Mouse (Mus musculus) testis, adult 2 months (tissue): ENCODE measurements around the gene 1700020N01Rik. TPM values are rescaled to one million over a fixed set of nuclear protein-coding genes. Genes with fewer than 3 reads are reported as not detected.

Source experiments
- H3K27ac ChIP-seq: fragments of 200-500 bp; 2 replicates; pipeline ENCODE4 v1.5.1; 2012; ENCODE audit warnings: low read depth, low read length; ENCODE audit not compliant: control insufficient read depth, insufficient read depth
- H3K27me3 ChIP-seq: fragments of 200-500 bp; 2 replicates; pipeline ENCODE4 v1.6.1; 2012; ENCODE audit warnings: mild to moderate bottlenecking, low read length, moderate library complexity; ENCODE audit not compliant: control insufficient read depth, insufficient read depth
- H3K36me3 ChIP-seq: fragments of 200-500 bp; 2 replicates; pipeline ENCODE4 v1.6.1; 2012; ENCODE audit warnings: mild to moderate bottlenecking, low read length; ENCODE audit not compliant: control insufficient read depth, insufficient read depth
- H3K4me1 ChIP-seq: fragments of 200-500 bp; 2 replicates; pipeline ENCODE4 v1.6.1; 2012; ENCODE audit warnings: low read length; ENCODE audit not compliant: control insufficient read depth, insufficient read depth
- H3K4me3 ChIP-seq: fragments of 200-500 bp; 2 replicates; pipeline ENCODE4 v1.5.1; 2012; ENCODE audit warnings: low read depth, mild to moderate bottlenecking, low read length, moderate library complexity, mixed read lengths; ENCODE audit not compliant: control insufficient read depth
- CTCF ChIP-seq: fragments of 200-500 bp; IDR thresholded peaks from 2 replicates; pipeline ENCODE4 v1.5.1; 2012; ENCODE audit warnings: low read depth, mild to moderate bottlenecking, inconsistent platforms, low read length, moderate library complexity; ENCODE audit not compliant: control insufficient read depth, insufficient read depth, insufficient replicate concordance
- POLR2A ChIP-seq: fragments of 200-500 bp; IDR thresholded peaks from 2 replicates; pipeline ENCODE4 v1.6.1; 2012; ENCODE audit warnings: low read depth, mild to moderate bottlenecking, inconsistent platforms, low read length, moderate library complexity; ENCODE audit not compliant: control insufficient read depth
- polyA plus RNA-seq: library from polyadenylated mRNA; depleted of rRNA; stranded (reverse); fragments of >200 nt; gene quantifications from 2 replicates; pipeline ENCODE4 v1.2.3, GENCODE M21; 2012

Gene 1700020N01Rik
- polyA plus RNA-seq, 1 experiment = 117 TPM

GRCm38 (mm10) chr10:21622065-21622464, 29.1 kb downstream of the 1700020N01Rik start:
- no peak overlapping the region for H3K4me3 ChIP-seq
- H3K36me3 ChIP-seq = no peaks in the 10 kb centered on the region
- H3K27me3 ChIP-seq = no peaks in the 10 kb centered on the region
- no peak overlapping the region for H3K27ac ChIP-seq
- TF ChIP-seq CTCF = no peak
- TF ChIP-seq POLR2A = no peak
- H3K4me1 ChIP-seq = no peaks in the 10 kb centered on the region

DNA sequence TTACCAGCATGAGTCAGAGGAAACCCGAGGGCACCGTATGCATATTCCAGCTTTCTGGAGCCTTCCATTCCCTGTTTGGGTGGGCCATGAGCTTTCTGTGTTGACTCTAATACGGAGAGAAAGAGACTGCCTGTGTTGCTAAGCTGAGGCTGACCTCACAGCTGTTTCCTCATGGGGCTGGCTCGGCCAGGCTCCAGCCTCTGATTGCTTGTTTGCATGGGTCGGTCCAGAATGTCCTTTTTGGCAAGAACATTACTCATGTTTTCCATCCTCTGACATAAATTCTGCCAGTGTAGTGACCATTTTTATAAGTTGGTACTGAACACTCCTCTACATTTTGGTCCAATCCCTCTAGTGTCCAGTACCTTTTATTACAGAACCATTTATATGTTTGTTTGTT, 35.6 kb downstream of the 1700020N01Rik start:
- no peak overlapping the region for H3K27ac ChIP-seq
- no peaks in the 10 kb centered on the region for H3K4me1 ChIP-seq
- no peaks in the 10 kb centered on the region for H3K36me3 ChIP-seq
- no peaks in the 10 kb centered on the region for H3K27me3 ChIP-seq
- TF ChIP-seq POLR2A = no peak
- TF ChIP-seq CTCF = no peak
- no peak overlapping the region for H3K4me3 ChIP-seq

GRCm38 (mm10) chr10:21629031-21629740, 36.2 kb downstream of the 1700020N01Rik start:
- no peak overlapping the region for H3K27ac ChIP-seq
- TF ChIP-seq POLR2A = no peak
- TF ChIP-seq CTCF = no peak
- no peaks in the 10 kb centered on the region for H3K4me1 ChIP-seq
- no peak overlapping the region for H3K4me3 ChIP-seq
- no peaks in the 10 kb centered on the region for H3K36me3 ChIP-seq
- H3K27me3 ChIP-seq = no peaks in the 10 kb centered on the region

DNA sequence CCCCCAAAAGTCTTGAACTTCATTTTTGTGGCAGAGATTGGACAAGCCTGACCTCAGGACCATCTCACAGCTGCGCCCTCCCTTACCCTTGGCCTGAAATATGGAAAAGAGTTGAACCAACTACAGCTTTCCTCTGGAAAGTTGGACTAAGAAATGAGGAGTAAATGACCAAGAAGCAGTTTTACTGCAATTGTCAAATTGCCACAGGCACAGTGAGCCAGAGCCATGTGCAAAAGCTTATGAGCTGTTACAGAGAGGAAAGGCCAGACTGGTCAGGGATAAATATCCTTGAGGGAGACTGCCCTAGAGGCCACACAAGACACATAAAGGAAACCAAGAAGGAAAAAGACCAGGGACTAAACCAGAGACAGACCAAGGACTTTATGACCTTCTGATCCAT, 38.5 kb downstream of the 1700020N01Rik start:
- H3K4me3 ChIP-seq = no peak overlapping the region
- no peak overlapping the region for H3K27ac ChIP-seq
- no peaks in the 10 kb centered on the region for H3K36me3 ChIP-seq
- no peaks in the 10 kb centered on the region for H3K27me3 ChIP-seq
- TF ChIP-seq POLR2A = no peak
- TF ChIP-seq CTCF = no peak
- H3K4me1 ChIP-seq = no peaks in the 10 kb centered on the region

DNA sequence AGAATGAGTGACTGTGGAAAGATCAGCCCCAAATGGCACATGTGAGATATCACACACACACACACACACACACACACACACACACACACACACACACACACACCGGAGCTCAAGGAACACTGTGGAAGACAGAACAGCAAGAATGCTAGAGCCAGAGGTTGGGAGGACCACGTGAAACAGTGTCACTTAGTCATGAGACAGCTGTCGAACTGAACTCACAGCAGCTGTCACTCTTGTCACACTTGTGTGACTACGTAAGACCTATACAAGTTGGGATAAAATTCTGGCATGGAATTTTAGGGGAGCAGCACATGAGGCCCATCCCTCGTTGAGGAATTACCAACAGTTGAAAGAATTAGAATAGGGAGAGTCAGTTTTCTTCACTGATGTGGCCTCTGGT, 39.7 kb downstream of the 1700020N01Rik start:
- Histone ChIP-seq H3K27ac (no peak overlapping the region), H3K36me3 (no peaks in the 10 kb centered on the region), H3K4me1 (no peaks in the 10 kb centered on the region), H3K27me3 (no peaks in the 10 kb centered on the region), H3K4me3 (no peak overlapping the region)
- TF ChIP-seq POLR2A (no peak), CTCF (no peak)

- Histone ChIP-seq H3K36me3 (no peaks in the 10 kb centered on the region), H3K27ac (no peak overlapping the region), H3K4me1 (no peaks in the 10 kb centered on the region), H3K27me3 (no peaks in the 10 kb centered on the region), H3K4me3 (no peak overlapping the region)
- TF ChIP-seq POLR2A = no peak
- TF ChIP-seq CTCF = no peak
These were observed 43.2 kb downstream of the 1700020N01Rik start for GRCm38 (mm10) chr10:21635988-21636710.

- Histone ChIP-seq H3K4me1 (no peaks in the 10 kb centered on the region), H3K36me3 (no peaks in the 10 kb centered on the region), H3K27ac (no peak overlapping the region), H3K27me3 (no peaks in the 10 kb centered on the region), H3K4me3 (no peak overlapping the region)
- no peak for TF ChIP-seq CTCF
- no peak for TF ChIP-seq POLR2A
These were observed 43.8 kb downstream of the 1700020N01Rik start for GRCm38 (mm10) chr10:21636711-21637081.
